Mouse (Mus musculus) kidney, embryonic 15.5 days (tissue): ENCODE measurements around the gene Arhgap35. TPM values are rescaled to one million over a fixed set of nuclear protein-coding genes. Genes with fewer than 3 reads are reported as not detected.

Source experiments
- ATAC-seq: fragments of 200-750 bp; cut with Nextera tagmentation; replicated peaks from 2 replicates; pipeline ENCODE4 v1.8.0; 2017; ENCODE audit warnings: moderate TSS enrichment; ENCODE audit not compliant: low FRiP score
- H3K27ac ChIP-seq: fragments of 300-500 bp; sonication (generic); 2 replicates; pipeline ENCODE4 v1.5.1; 2015; ENCODE audit warnings: mild to moderate bottlenecking, inconsistent platforms
- H3K27me3 ChIP-seq: fragments of 300-500 bp; sonication (generic); 2 replicates; pipeline ENCODE4 v1.6.1; 2015; ENCODE audit warnings: inconsistent platforms
- H3K36me3 ChIP-seq: fragments of 300-500 bp; sonication (generic); 2 replicates; pipeline ENCODE4 v1.6.1; 2015; ENCODE audit warnings: inconsistent platforms
- H3K4me1 ChIP-seq: fragments of 300-500 bp; sonication (generic); 2 replicates; pipeline ENCODE4 v1.6.1; 2015; ENCODE audit warnings: inconsistent platforms
- H3K4me2 ChIP-seq: fragments of 300-500 bp; sonication (generic); 2 replicates; pipeline ENCODE4 v1.6.1; 2015; ENCODE audit warnings: moderate library complexity, mild to moderate bottlenecking, inconsistent platforms
- H3K4me3 ChIP-seq: fragments of 300-500 bp; sonication (generic); replicated peaks from 2 replicates; pipeline ENCODE4 v1.5.1; 2015; ENCODE audit warnings: mild to moderate bottlenecking, inconsistent platforms
- H3K9ac ChIP-seq: fragments of 300-500 bp; sonication (generic); 2 replicates; pipeline ENCODE4 v1.6.1; 2015; ENCODE audit warnings: mild to moderate bottlenecking, inconsistent platforms
- H3K9me3 ChIP-seq: fragments of 300-500 bp; sonication (generic); replicated peaks from 2 replicates; pipeline ENCODE4 v1.6.1; 2016; ENCODE audit warnings: inconsistent platforms
- WGBS: fragments of 180-500 bp; shearing (Covaris S2); methylation state at CpG from one replicate; pipeline ENCODE4 v1.1.7; 2015; ENCODE audit warnings: mixed read lengths; 5-methylcytosine and 5-hydroxymethylcytosine counted together
- polyA plus RNA-seq: library from polyadenylated mRNA; unstranded; fragments of >200 nt; fragmentation: Nextera tagmentation; extraction: Ambion mirVana; gene quantifications from 2 replicates; pipeline ENCODE4 v1.2.1, GENCODE M21; 2015

Gene Arhgap35
- polyA plus RNA-seq, 1 experiment from 2014 or later: 18.2 TPM

DNA sequence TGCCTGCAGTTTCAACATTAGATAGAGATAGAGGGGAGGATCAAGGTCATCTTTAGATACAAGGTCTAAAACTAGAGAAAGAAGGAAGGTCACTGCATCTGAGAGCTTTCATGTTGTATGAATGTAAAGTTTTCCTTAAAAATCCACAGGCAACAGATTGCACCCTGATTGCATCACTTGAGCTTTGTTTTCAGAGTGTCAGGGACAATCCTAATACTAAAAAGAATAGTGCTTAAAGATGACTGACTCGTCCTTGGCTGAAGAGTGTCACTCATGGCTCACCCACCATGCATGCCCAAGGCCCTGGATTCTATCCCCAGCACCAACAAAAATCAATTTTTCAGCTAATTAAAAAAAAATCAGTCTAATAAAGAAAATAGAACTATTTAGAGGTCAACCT lies 23.5 kb downstream of the Arhgap35 start:
- no peak overlapping the region for H3K27ac ChIP-seq
- no peaks in the 10 kb centered on the region for H3K4me1 ChIP-seq
- WGBS: 82% methylated on average over 1 of the region's 1 CpGs
- H3K36me3 ChIP-seq: peaks cover 30% of the 10 kb centered on the region
- no peak overlapping the region for H3K4me3 ChIP-seq
- H3K9me3 ChIP-seq: no peaks in the 10 kb centered on the region
- no peaks in the 10 kb centered on the region for H3K27me3 ChIP-seq
- H3K9ac ChIP-seq: no peak overlapping the region
- H3K4me2 ChIP-seq: no peak overlapping the region
- ATAC-seq: no peak

DNA sequence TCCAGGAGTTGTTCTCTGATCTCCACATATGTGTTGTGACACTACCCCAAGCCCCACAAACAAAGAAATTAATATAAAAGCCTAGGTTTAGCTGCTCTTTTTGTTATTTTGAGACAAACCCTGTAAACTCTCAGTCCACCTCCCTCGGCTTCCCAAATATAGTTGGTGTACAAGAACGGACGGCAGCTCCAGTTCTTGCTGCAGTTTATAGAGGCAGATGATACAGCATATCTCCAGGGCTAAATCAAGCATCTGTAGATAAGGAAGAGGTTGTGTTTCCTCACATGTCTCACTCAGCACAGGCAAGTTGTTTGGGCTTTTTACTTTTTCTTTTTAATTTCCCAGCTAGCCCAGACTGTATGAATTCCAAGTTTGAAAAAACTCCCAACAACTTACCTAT lies 27.1 kb downstream of the Arhgap35 start:
- no peak for ATAC-seq
- H3K4me3 ChIP-seq: no peak overlapping the region
- 88% methylated on average over 3 of the region's 3 CpGs for WGBS
- H3K27me3 ChIP-seq: no peaks in the 10 kb centered on the region
- no peak overlapping the region for H3K4me2 ChIP-seq
- H3K27ac ChIP-seq: no peak overlapping the region
- H3K9ac ChIP-seq: no peak overlapping the region
- peaks cover 21% of the 10 kb centered on the region for H3K4me1 ChIP-seq
- peaks cover 13% of the 10 kb centered on the region; the same call in 1 of the 2 replicates for H3K36me3 ChIP-seq
- no peaks in the 10 kb centered on the region for H3K9me3 ChIP-seq

DNA sequence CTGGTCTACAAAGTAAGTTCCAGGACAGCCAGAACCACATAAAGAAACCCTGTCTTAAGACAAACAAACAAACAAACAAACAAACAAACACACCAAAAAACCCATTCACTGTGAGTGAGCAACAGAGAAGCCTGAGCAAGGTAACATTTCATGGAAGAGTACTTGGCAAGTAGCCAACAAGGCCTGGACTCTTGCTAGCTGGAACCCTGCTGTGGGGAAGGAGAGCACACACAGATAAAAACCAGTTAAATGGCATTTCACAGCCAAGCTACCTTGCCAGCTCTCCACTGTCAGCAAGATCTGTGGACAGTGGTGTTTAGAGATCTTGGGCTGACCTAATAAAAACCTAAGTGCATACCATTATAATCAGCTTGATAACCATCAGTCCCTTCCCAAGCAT lies 30.4 kb downstream of the Arhgap35 start:
- Histone ChIP-seq H3K36me3 (0 out of 2 replicates have a peak, but pooled peaks cover 5% of the 10 kb centered on the region), H3K27ac (no peak overlapping the region), H3K9ac (no peak overlapping the region), H3K4me3 (no peak overlapping the region), H3K9me3 (no peaks in the 10 kb centered on the region), H3K4me1 (peaks cover 49% of the 10 kb centered on the region), H3K27me3 (no peaks in the 10 kb centered on the region), H3K4me2 (no peak overlapping the region)
- ATAC-seq: no peak

DNA sequence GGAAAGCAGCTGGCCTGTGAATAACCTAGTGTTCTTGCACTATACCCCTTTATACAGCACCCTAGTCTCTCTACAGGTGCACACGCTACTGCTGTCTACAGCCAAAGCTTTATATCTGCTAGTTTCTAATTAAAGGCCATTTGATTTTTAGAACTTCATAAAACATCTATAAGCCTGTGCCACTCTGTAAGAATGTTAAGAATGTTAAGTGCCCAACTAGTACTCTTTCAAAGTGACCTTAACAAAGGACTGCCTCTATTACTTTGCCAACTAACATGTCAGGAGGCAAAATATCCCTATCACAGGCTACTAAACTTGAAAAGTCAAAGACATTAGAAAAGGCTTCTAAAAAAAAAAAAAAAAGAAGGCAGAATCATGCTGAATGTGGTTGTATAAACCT lies 31.0 kb downstream of the Arhgap35 start:
- 90% methylated on average over 1 of the region's 1 CpGs for WGBS
- Histone ChIP-seq H3K4me3 (no peak overlapping the region), H3K4me1 (peaks cover 49% of the 10 kb centered on the region), H3K9me3 (no peaks in the 10 kb centered on the region), H3K9ac (no peak overlapping the region), H3K36me3 (0 out of 2 replicates have a peak, but pooled peaks cover 5% of the 10 kb centered on the region), H3K27me3 (no peaks in the 10 kb centered on the region), H3K27ac (no peak overlapping the region), H3K4me2 (no peak overlapping the region)
- ATAC-seq: no peak

DNA sequence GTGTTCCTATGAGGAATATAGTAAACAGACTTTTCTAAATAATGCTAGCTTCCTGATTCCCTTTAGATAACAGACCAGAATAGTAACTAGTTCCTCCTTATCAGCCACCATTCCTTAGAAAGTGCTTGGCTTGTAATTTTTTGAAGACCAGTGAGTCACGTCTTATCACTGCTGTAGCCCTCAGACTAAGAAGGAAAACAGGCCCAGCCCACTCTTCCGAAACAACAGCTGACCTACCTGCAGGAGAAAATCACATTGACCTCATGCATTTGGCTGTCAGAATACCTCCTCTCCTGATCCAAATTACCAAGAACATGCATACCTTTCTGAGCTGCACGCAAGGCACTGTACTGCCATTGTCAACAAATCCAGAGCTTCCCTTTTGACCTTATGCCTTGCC lies 32.5 kb downstream of the Arhgap35 start:
- Histone ChIP-seq H3K9ac (no peak overlapping the region), H3K4me3 (no peak overlapping the region), H3K4me2 (no peak overlapping the region), H3K36me3 (0 out of 2 replicates have a peak, but pooled peaks cover 5% of the 10 kb centered on the region), H3K27me3 (no peaks in the 10 kb centered on the region), H3K9me3 (no peaks in the 10 kb centered on the region), H3K27ac (peak overlapping the region; percentile 89), H3K4me1 (peaks cover 50% of the 10 kb centered on the region)
- no peak for ATAC-seq
- WGBS: 52% methylated on average over 3 of the region's 3 CpGs

DNA sequence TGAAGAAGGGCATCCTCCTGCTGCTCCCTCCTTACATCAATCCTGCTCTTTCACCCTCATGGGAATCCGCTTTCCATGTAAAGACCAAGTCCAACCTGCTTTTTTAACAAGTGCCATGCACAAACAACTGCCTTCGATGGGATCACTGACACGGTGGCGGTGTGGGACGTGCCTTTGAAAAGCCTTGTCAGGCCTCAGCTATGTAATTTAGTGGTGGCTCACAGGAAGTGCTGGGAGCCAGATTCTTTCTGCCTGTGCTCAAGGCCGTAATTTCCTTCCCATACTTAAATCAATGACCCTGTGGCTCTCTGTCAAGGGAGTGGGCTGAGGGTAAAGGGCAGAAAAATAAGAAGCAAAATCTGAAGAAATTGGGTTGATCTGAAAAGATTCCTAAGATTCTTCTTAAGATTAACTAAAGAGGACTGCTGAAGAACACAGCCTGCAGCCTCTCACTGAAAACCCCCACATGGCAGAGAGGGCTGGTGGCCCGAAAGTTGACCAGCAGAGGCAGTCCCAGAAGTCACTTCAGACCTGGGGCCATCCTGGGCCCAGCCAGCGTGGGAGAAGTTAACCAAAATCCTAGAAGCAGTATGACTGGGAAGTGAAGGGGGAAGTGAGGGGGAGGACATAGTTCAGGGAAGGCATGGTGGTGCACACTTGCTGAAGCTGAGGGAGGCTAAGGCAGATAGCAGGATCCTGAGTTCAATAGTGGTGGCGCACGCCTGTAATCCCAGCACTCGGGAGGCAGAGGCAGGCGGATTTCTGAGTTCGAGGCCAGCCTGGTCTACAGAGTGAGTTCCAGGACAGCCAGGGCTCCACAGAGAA lies 33.3 kb downstream of the Arhgap35 start:
- H3K4me2 ChIP-seq: peak overlapping the region; percentile 20; the same call in 1 of the 2 replicates
- no peaks in the 10 kb centered on the region for H3K36me3 ChIP-seq
- no peaks in the 10 kb centered on the region for H3K27me3 ChIP-seq
- peaks cover 55% of the 10 kb centered on the region for H3K4me1 ChIP-seq
- no peak overlapping the region for H3K9ac ChIP-seq
- ATAC-seq: peak; percentile 80
- 40% methylated on average over 13 of the region's 13 CpGs for WGBS
- peak overlapping the region; percentile 89 for H3K27ac ChIP-seq
- no peak overlapping the region for H3K4me3 ChIP-seq
- H3K9me3 ChIP-seq: no peaks in the 10 kb centered on the region

DNA sequence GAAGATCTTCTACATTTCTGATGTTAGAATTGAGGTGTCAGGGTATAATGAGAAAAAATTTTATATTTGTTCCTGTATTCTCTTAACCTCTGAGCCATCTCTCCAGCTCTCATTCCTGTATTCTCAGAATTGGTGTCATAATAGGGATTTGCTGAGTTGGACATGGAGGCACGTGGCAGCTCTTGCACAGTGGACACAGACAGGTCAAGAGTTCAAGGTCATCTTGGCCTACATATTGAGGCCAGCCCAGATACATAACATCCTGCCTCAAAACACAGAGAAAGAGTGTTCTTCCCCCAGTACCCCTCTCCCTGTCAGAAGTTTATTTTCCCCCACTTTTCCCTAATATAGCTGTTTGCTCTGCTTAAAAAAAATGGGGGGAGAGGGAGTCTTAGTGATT lies 38.1 kb downstream of the Arhgap35 start:
- Histone ChIP-seq H3K36me3 (no peaks in the 10 kb centered on the region), H3K4me2 (no peak overlapping the region), H3K4me3 (no peak overlapping the region), H3K9ac (no peak overlapping the region), H3K27ac (no peak overlapping the region), H3K9me3 (no peaks in the 10 kb centered on the region), H3K27me3 (no peaks in the 10 kb centered on the region), H3K4me1 (peaks cover 50% of the 10 kb centered on the region)
- WGBS: 46% methylated on average over 1 of the region's 1 CpGs
- no peak for ATAC-seq

DNA sequence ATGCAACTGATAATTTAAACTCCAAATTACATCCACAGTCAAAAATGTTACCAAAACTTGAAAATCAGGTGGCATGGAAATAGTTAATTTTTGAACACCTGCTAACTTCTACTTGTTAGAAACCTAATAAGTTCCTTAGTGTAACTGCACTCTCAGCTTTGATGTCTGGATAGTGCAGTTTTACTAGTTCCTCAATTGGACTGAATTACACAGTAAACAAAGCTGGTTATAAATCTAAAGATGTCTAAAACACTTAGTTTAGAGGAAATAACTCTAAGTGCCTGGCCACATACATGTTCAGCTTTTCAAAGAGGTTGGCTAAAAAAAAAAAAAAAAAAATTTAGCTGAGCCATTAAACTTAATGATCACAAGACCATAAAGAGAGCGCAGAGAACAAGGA lies 43.6 kb downstream of the Arhgap35 start:
- H3K27ac ChIP-seq: no peak overlapping the region
- no peaks in the 10 kb centered on the region for H3K27me3 ChIP-seq
- WGBS: 32% methylated on average over 1 of the region's 1 CpGs
- H3K4me3 ChIP-seq: no peak overlapping the region
- no peaks in the 10 kb centered on the region for H3K9me3 ChIP-seq
- no peak overlapping the region for H3K4me2 ChIP-seq
- ATAC-seq: no peak
- H3K4me1 ChIP-seq: peaks cover 25% of the 10 kb centered on the region
- no peak overlapping the region for H3K9ac ChIP-seq
- H3K36me3 ChIP-seq: no peaks in the 10 kb centered on the region

DNA sequence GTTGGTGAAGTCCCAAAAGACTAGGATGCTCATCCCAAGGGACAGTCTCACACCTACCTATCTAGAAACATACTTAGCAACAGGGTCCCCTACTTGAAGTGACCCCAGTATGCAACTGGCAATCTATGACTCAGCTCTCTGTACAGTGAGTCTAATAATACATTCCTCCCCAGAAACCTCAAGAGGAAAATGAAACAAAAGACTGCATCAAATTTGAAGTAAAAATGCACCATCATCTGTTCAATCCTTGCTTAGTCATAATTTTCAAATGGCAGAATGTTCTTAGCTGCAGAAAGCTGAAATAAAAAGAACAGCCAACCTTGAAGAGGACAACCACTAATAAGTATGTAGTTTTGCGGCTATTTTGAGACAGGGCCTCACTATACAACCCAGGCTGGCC lies 44.1 kb downstream of the Arhgap35 start:
- Histone ChIP-seq H3K9me3 (no peaks in the 10 kb centered on the region), H3K4me2 (no peak overlapping the region), H3K27ac (no peak overlapping the region), H3K27me3 (no peaks in the 10 kb centered on the region), H3K4me3 (no peak overlapping the region), H3K9ac (no peak overlapping the region), H3K4me1 (peaks cover 23% of the 10 kb centered on the region), H3K36me3 (no peaks in the 10 kb centered on the region)
- ATAC-seq: no peak
- WGBS: 75% methylated on average over 1 of the region's 1 CpGs

DNA sequence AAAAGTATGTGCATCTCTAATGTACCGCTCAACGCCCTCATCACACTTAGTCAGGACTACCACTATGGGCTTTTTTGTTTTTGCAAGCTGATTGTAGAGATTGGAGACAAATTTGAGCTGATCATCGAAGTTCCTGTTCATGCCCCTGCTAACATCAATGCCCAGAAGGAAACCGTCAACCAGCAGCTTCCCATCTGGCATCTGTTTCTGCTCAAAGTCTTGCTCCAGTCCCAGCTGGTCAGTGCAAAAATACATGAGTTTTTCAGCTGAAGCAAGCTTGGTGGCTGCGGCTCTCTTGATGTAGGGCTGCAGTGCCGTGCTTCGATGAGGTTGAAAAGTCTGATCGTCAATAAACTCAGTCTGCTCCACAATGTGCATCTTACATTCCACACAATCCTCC lies 50.3 kb downstream of the Arhgap35 start:
- ATAC-seq: no peak
- H3K27ac ChIP-seq: no peak overlapping the region
- H3K27me3 ChIP-seq: no peaks in the 10 kb centered on the region
- peaks cover 56% of the 10 kb centered on the region for H3K36me3 ChIP-seq
- H3K4me1 ChIP-seq: no peaks in the 10 kb centered on the region
- 89% methylated on average over 8 of the region's 8 CpGs for WGBS
- H3K4me2 ChIP-seq: no peak overlapping the region
- H3K9ac ChIP-seq: no peak overlapping the region
- no peaks in the 10 kb centered on the region for H3K9me3 ChIP-seq
- H3K4me3 ChIP-seq: no peak overlapping the region

DNA sequence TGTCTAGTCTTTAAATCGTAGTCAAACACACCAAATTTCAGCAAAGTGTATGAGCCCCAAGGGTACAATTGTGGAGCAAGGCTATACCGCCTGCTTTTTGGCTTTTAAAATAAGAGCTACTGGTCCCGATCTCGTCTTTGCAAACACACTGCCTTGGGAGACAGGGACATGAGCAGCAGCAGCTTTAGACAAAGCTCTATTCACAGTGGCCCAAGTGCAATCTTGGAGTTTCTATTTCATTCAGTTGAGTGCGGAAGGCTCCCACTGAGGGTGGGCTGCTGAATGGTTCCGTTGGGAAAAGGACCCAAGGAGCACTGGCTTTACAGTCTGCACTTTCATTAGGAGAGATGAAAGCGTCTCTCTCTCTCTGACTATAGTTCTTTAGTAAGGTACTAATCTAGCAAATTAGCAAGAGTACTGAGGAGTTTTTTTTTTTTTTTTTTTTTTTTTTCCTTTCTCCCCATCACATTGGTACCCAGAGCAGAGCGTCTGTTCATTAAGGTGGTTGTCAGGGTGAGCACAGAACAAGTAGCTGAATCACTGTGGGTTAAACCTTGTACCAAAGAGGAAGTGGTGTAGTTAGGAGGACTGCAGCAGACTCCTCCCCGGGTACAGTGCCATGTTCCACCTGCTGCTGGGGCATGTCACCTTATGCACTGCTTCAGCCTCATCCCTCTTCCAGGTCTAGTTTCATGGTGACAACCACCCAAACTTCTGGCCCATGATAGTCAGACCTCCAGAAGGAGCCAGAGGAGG lies 56.8 kb downstream of the Arhgap35 start:
- no peak overlapping the region for H3K27ac ChIP-seq
- WGBS: 73% methylated on average over 9 of the region's 9 CpGs
- no peak for ATAC-seq

DNA sequence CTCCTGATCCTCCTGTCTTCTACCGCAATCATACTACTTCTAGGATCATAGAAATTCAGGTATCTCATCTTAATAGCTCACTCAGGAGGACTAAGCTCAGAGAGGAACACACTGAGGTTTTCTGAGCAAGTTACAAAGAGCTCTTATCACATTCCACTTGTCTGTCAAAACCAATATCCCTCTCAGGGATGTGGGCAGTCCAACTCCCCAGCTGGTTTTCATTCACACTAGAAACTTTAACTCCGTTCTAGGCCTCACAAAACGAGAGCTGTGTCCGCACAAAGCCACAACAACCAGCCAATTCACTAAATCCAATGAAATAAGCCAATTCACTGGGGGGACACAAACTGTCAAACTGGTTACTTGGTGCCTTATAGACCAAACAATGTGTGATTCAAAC lies 57.5 kb downstream of the Arhgap35 start:
- WGBS: 71% methylated on average over 4 of the region's 4 CpGs
- Histone ChIP-seq H3K36me3 (peaks cover 32% of the 10 kb centered on the region), H3K9ac (no peak overlapping the region), H3K4me1 (no peaks in the 10 kb centered on the region), H3K4me2 (no peak overlapping the region), H3K9me3 (no peaks in the 10 kb centered on the region), H3K27me3 (no peaks in the 10 kb centered on the region), H3K4me3 (no peak overlapping the region), H3K27ac (no peak overlapping the region)
- ATAC-seq: no peak

More for the DNA sequence above, 56.8 kb downstream of the Arhgap35 start:
- Histone ChIP-seq H3K9me3 (no peaks in the 10 kb centered on the region), H3K27me3 (no peaks in the 10 kb centered on the region), H3K9ac (no peak overlapping the region), H3K4me2 (no peak overlapping the region), H3K4me1 (no peaks in the 10 kb centered on the region), H3K4me3 (no peak overlapping the region), H3K36me3 (peaks cover 36% of the 10 kb centered on the region)
